Mouse (Mus musculus) lung, adult 2 months (tissue): ENCODE measurements around the gene Arhgef16.

ENCODE experiments used
- CTCF ChIP-seq: fragments of 200-500 bp; IDR thresholded peaks from 2 replicates; pipeline ENCODE4 v1.5.1; 2011; ENCODE audit warnings: mild to moderate bottlenecking, low read length, control low read depth; ENCODE audit not compliant: insufficient read depth
- POLR2A ChIP-seq: fragments of 200-500 bp; IDR thresholded peaks from 2 replicates; pipeline ENCODE4 v1.6.1; 2011; ENCODE audit warnings: low read depth, mild to moderate bottlenecking, control low read depth, low read length, borderline replicate concordance; ENCODE audit errors: extremely low read depth

GRCm38 (mm10) chr4:154328431-154328830, 27.0 kb upstream of the Arhgef16 start:
- TF ChIP-seq CTCF (no peak), POLR2A (no peak)
